Mouse (Mus musculus) liver, adult (tissue): ENCODE measurements around the gene Nanos1.

Source experiments
- GATA4 ChIP-seq: IDR thresholded peaks from 2 replicates; pipeline ENCODE4 v1.6.1; 2014; ENCODE audit warnings: mild to moderate bottlenecking, low read length; ENCODE audit not compliant: insufficient replicate concordance

The Nanos1 gene

GRCm38 (mm10) chr19:60773366-60773765 is 17.6 kb downstream of the Nanos1 start:
- no peak for TF ChIP-seq GATA4

GRCm38 (mm10) chr19:60782034-60782433 is 26.2 kb downstream of the Nanos1 start:
- no peak for TF ChIP-seq GATA4

GRCm38 (mm10) chr19:60784712-60785111 is 28.9 kb downstream of the Nanos1 start:
- no peak for TF ChIP-seq GATA4

GRCm38 (mm10) chr19:60787465-60788150 is 31.8 kb downstream of the Nanos1 start:
- TF ChIP-seq GATA4: no peak

GRCm38 (mm10) chr19:60788214-60788960 is 32.6 kb downstream of the Nanos1 start:
- no peak for TF ChIP-seq GATA4

- no peak for TF ChIP-seq GATA4
Measured at GRCm38 (mm10) chr19:60789452-60789851, 33.7 kb downstream of the Nanos1 start.

GRCm38 (mm10) chr19:60789919-60790506 is 34.2 kb downstream of the Nanos1 start:
- TF ChIP-seq GATA4: no peak

- no peak for TF ChIP-seq GATA4
Measured at GRCm38 (mm10) chr19:60790551-60791161, 34.9 kb downstream of the Nanos1 start, which contains the start of gene Eif3a. TSS of gene Eif3a (minus strand) at chr19:60790658.

- no peak for TF ChIP-seq GATA4
Measured at GRCm38 (mm10) chr19:60791164-60791563, 35.4 kb downstream of the Nanos1 start.

- no peak for TF ChIP-seq GATA4
Measured at GRCm38 (mm10) chr19:60793170-60793707, 37.5 kb downstream of the Nanos1 start.

GRCm38 (mm10) chr19:60795244-60795643 is 39.5 kb downstream of the Nanos1 start:
- TF ChIP-seq GATA4: peak; percentile 83; the same call in 1 of the 2 replicates

GRCm38 (mm10) chr19:60797415-60797814 is 41.6 kb downstream of the Nanos1 start:
- no peak for TF ChIP-seq GATA4

GRCm38 (mm10) chr19:60799867-60800569 is 44.2 kb downstream of the Nanos1 start:
- no peak for TF ChIP-seq GATA4

GRCm38 (mm10) chr19:60804903-60805302 is 49.1 kb downstream of the Nanos1 start:
- no peak for TF ChIP-seq GATA4
